Mouse (Mus musculus) heart, postnatal 0 days (tissue): ENCODE measurements around the gene Adamts20. TPM values are rescaled to one million over a fixed set of nuclear protein-coding genes. Genes with fewer than 3 reads are reported as not detected.
A peak's percentile ranks its signal among the peaks of the same experiment; 100 is the strongest.

Experiments used
- ATAC-seq: fragments of 200-750 bp; cut with Nextera tagmentation; 2 replicates; pipeline ENCODE4 v1.8.0; 2017; ENCODE audit warnings: low read depth, moderate number of reproducible peaks, moderate library complexity; ENCODE audit not compliant: insufficient read depth
- DNase-seq: peaks from one replicate; pipeline ENCODE4 v3.0.0-alpha.2; 2016; ENCODE audit warnings: low spot score
- H3K27ac ChIP-seq: fragments of 300-500 bp; sonication (generic); 2 replicates; pipeline ENCODE4 v1.5.1; 2014; ENCODE audit warnings: low read depth, mild to moderate bottlenecking
- H3K27me3 ChIP-seq: fragments of 300-500 bp; sonication (generic); 2 replicates; pipeline ENCODE4 v1.6.1; 2014; ENCODE audit warnings: low read length, mixed read lengths; ENCODE audit not compliant: control insufficient read depth, insufficient read depth
- H3K36me3 ChIP-seq: fragments of 300-500 bp; sonication (generic); replicated peaks from 2 replicates; pipeline ENCODE4 v1.6.1; 2014; ENCODE audit warnings: low read length, mixed read lengths; ENCODE audit not compliant: control insufficient read depth, insufficient read depth
- H3K4me1 ChIP-seq: fragments of 300-500 bp; sonication (generic); 2 replicates; pipeline ENCODE4 v1.6.1; 2014; ENCODE audit warnings: antibody characterized with exemption; ENCODE audit not compliant: control insufficient read depth, insufficient read depth
- H3K4me2 ChIP-seq: fragments of 300-500 bp; sonication (generic); 2 replicates; pipeline ENCODE4 v1.6.1; 2014; ENCODE audit warnings: low read depth, mild to moderate bottlenecking, low read length, moderate library complexity
- H3K4me3 ChIP-seq: fragments of 300-500 bp; sonication (generic); 2 replicates; pipeline ENCODE4 v1.5.1; 2014; ENCODE audit warnings: low read depth, low read length
- H3K9ac ChIP-seq: fragments of 300-500 bp; sonication (generic); replicated peaks from 2 replicates; pipeline ENCODE4 v1.6.1; 2014; ENCODE audit warnings: low read depth, low read length, mixed read lengths
- H3K9me3 ChIP-seq: fragments of 300-500 bp; sonication (generic); replicated peaks from 2 replicates; pipeline ENCODE4 v1.6.1; 2016; ENCODE audit warnings: low read length; ENCODE audit not compliant: control insufficient read depth
- CTCF ChIP-seq: IDR thresholded peaks from 2 replicates; pipeline ENCODE4 v1.5.1; 2016; ENCODE audit warnings: antibody characterized with exemption, control low read depth, low read depth
- EP300 ChIP-seq: IDR thresholded peaks from 2 replicates; pipeline ENCODE4 v1.6.1; 2016; ENCODE audit warnings: antibody characterized with exemption, low read depth
- WGBS: fragments of 180-500 bp; shearing (Covaris S2); extraction: QIAGEN DNeasy Blood & Tissue Kit; methylation state at CpG from one replicate; pipeline ENCODE4 v1.1.7; 2014; 5-methylcytosine and 5-hydroxymethylcytosine counted together
- polyA plus RNA-seq: library from polyadenylated mRNA; unstranded; fragments of >200 nt; fragmentation: Nextera tagmentation; extraction: Ambion mirVana; gene quantifications from 2 replicates; pipeline ENCODE4 v1.2.1, GENCODE M21; 2015
- total RNA-seq: library from RNA; depleted of rRNA; stranded (reverse); fragments of >200 nt; gene quantifications from 2 replicates; pipeline ENCODE4 v1.2.3, GENCODE M21; 2014; ENCODE audit warnings: low replicate concordance

Gene Adamts20
- total and polyA plus RNA-seq, 2 experiments from 2014 or later, result 0.29 to 1.5 TPM

- Histone ChIP-seq H3K9me3 (no peaks in the 10 kb centered on the region; the same call in 1 of the 2 replicates), H3K27ac (no peak overlapping the region), H3K4me2 (no peak overlapping the region), H3K4me1 (no peaks in the 10 kb centered on the region), H3K4me3 (no peak overlapping the region), H3K27me3 (no peaks in the 10 kb centered on the region), H3K9ac (no peak overlapping the region), H3K36me3 (no peaks in the 10 kb centered on the region)
- no peak for ATAC-seq
- DNase-seq, result no peak
- TF ChIP-seq EP300, result no peak
- TF ChIP-seq CTCF, result no peak
- 81% methylated on average over 5 of the region's 5 CpGs for WGBS
These were observed 120.9 kb downstream of the Adamts20 start for GRCm38 (mm10) chr15:94344317-94344716.

DNA sequence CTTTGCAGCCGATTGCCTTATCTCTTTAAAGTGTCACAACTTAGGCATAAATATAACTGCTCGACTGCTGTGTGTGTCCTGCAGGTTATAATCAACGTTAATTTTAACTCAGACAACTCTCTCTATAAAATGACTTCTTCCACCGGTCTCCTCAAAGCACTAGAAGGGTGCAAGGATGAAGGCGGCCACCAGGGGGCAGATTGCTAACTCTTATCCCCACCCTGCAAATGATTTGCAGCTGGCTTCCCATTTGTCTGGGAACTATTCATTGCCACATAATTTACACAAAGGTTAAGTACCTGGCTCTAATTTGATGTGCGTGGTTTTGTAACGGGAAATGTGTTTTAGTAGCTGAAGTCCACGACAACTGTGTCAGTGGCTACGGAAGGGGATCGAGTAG, 122.9 kb downstream of the Adamts20 start:
- WGBS, result 58% methylated on average over 10 of the region's 10 CpGs
- H3K4me1 ChIP-seq, result no peaks in the 10 kb centered on the region

DNA sequence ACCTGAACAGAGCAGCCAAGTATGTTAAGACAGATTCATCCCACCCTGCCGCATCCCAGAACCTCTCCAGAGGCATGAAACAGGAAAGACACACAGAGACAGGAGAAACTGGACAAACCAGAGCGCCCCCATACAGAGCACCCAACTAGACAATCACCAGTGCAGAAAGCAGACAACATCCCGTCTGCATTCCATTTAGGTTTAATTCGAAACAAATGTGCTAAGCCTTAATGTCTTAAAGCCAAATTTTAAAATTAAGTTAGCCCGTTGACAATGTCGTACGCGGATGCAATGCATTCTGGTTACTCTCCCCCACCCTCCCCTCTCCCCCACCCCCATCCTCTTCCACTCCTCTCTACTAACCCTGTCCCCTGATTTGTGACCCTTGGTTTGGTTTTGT, 126.2 kb downstream of the Adamts20 start:
- 81% methylated on average over 8 of the region's 8 CpGs for WGBS
- ATAC-seq, result no peak

More for the DNA sequence above, 122.9 kb downstream of the Adamts20 start:
- H3K36me3 ChIP-seq, result no peaks in the 10 kb centered on the region
- no peak overlapping the region for H3K9ac ChIP-seq
- no peak overlapping the region for H3K27ac ChIP-seq
- DNase-seq (peak; percentile 36), ATAC-seq (no peak)
- H3K27me3 ChIP-seq, result no peaks in the 10 kb centered on the region
- H3K9me3 ChIP-seq, result no peaks in the 10 kb centered on the region; the same call in 1 of the 2 replicates
- TF ChIP-seq EP300 (no peak), CTCF (peak; percentile 65)
- H3K4me2 ChIP-seq, result no peak overlapping the region
- no peak overlapping the region for H3K4me3 ChIP-seq

DNA sequence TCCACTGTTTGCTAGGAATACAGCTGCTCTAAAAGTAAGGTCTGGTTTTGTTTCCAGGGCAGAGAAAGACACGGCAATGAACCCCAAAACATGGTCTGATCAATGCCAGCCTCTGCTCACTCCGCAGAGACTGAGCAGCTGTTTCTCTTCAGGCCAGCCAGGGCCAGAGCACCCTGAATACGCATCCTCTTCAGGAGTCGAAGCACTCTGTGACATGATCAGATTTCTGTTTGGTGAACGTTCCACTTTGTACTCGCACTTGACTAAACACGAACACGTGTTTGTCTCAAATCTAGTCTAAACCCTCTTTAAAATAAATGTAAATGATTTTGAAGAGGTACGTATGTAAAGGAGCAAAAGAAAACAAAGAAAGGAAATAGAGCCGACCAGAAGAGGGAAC, 130.6 kb downstream of the Adamts20 start:
- Histone ChIP-seq H3K9me3 (no peaks in the 10 kb centered on the region), H3K36me3 (no peaks in the 10 kb centered on the region), H3K4me2 (no peak overlapping the region), H3K27ac (no peak overlapping the region), H3K27me3 (no peaks in the 10 kb centered on the region), H3K4me3 (no peak overlapping the region), H3K4me1 (no peaks in the 10 kb centered on the region), H3K9ac (no peak overlapping the region)
- whole genome bisulfite sequencing, result 68% methylated on average over 10 of the region's 10 CpGs
- DNase-seq (no peak), ATAC-seq (no peak)
- TF ChIP-seq CTCF, result no peak
- TF ChIP-seq EP300, result no peak

More for the DNA sequence above, 126.2 kb downstream of the Adamts20 start:
- TF ChIP-seq CTCF (no peak), EP300 (no peak)
- H3K9ac ChIP-seq, result no peak overlapping the region
- no peaks in the 10 kb centered on the region for H3K27me3 ChIP-seq
- H3K27ac ChIP-seq, result no peak overlapping the region
- no peak overlapping the region for H3K4me3 ChIP-seq
- H3K4me1 ChIP-seq, result no peaks in the 10 kb centered on the region
- DNase-seq, result no peak
- no peaks in the 10 kb centered on the region; the same call in 1 of the 2 replicates for H3K9me3 ChIP-seq
- H3K4me2 ChIP-seq, result no peak overlapping the region
- H3K36me3 ChIP-seq, result no peaks in the 10 kb centered on the region

GRCm38 (mm10) chr15:94326626-94327025, 138.6 kb downstream of the Adamts20 start:
- ATAC-seq, result no peak
- H3K9me3 ChIP-seq, result peaks cover 6% of the 10 kb centered on the region
- H3K27me3 ChIP-seq, result no peaks in the 10 kb centered on the region
- no peak for TF ChIP-seq CTCF
- no peak overlapping the region for H3K9ac ChIP-seq
- peaks cover 5% of the 10 kb centered on the region; the same call in 1 of the 2 replicates for H3K4me1 ChIP-seq
- no peak for DNase-seq
- H3K4me3 ChIP-seq, result no peak overlapping the region
- no peaks in the 10 kb centered on the region for H3K36me3 ChIP-seq
- H3K27ac ChIP-seq, result no peak overlapping the region
- 78% methylated on average over 5 of the region's 5 CpGs for WGBS
- H3K4me2 ChIP-seq, result no peak overlapping the region

- peaks cover 5% of the 10 kb centered on the region; the same call in 1 of the 2 replicates for H3K4me1 ChIP-seq
- H3K36me3 ChIP-seq, result no peaks in the 10 kb centered on the region
- 34% methylated on average over 13 of the region's 13 CpGs for WGBS
- TF ChIP-seq EP300 (no peak), CTCF (no peak)
- H3K27ac ChIP-seq, result no peak overlapping the region
- H3K4me2 ChIP-seq, result 0 out of 2 replicates have a peak overlapping the region, but pooled peaks have one; percentile 6
- peak; percentile 86 for DNase-seq
- H3K9me3 ChIP-seq, result peaks cover 6% of the 10 kb centered on the region
- ATAC-seq, result peak; percentile 82
- H3K27me3 ChIP-seq, result no peaks in the 10 kb centered on the region
- no peak overlapping the region for H3K9ac ChIP-seq
- H3K4me3 ChIP-seq, result no peak overlapping the region
These were observed 139.6 kb downstream of the Adamts20 start for GRCm38 (mm10) chr15:94325509-94326181.
